Mouse (Mus musculus) megakaryocyte, embryonic 14.5 days (primary cell): ENCODE measurements around the gene Fam3b. TPM values are rescaled to one million over a fixed set of nuclear protein-coding genes. Genes with fewer than 3 reads are reported as not detected.
A peak's percentile ranks its signal among the peaks of the same experiment; 100 is the strongest.

Experiments
- H3K27me3 ChIP-seq: replicated peaks from 2 replicates; pipeline ENCODE3; 2012; ENCODE audit warnings: inconsistent platforms
- H3K36me3 ChIP-seq: replicated peaks from 2 replicates; pipeline ENCODE3; 2012; ENCODE audit warnings: low read length, inconsistent platforms, mixed read lengths
- H3K4me1 ChIP-seq: 2 replicates; pipeline ENCODE4 v1.6.1; 2012; ENCODE audit warnings: inconsistent platforms
- H3K4me3 ChIP-seq: replicated peaks from 2 replicates; pipeline ENCODE3; 2012; ENCODE audit warnings: moderate library complexity, mild to moderate bottlenecking, inconsistent platforms
- H3K9me3 ChIP-seq: 2 replicates; pipeline ENCODE4 v1.6.1; 2012; ENCODE audit warnings: inconsistent platforms
- FLI1 ChIP-seq: IDR thresholded peaks from 2 replicates; pipeline ENCODE4 v1.6.1; 2012; ENCODE audit warnings: low read length, inconsistent platforms, mixed read lengths
- GATA1 ChIP-seq: IDR thresholded peaks from 3 replicates; pipeline ENCODE4 v1.6.1; 2012; ENCODE audit warnings: mixed read lengths, low read length, inconsistent platforms, borderline replicate concordance
- polyA plus RNA-seq: library from polyadenylated mRNA; stranded (reverse); fragments of >175 nt; gene quantifications from 2 replicates; pipeline ENCODE4 v1.2.3, GENCODE M21; 2012; ENCODE audit warnings: low replicate concordance; ENCODE audit not compliant: insufficient read depth

Gene Fam3b
- polyA plus RNA-seq, 1 experiment: 0.75 TPM

GRCm38 (mm10) chr16:97523024-97523423, 8.4 kb upstream of the Fam3b start:
- Histone ChIP-seq H3K27me3 (peaks cover 5% of the 10 kb centered on the region), H3K4me3 (no peak overlapping the region), H3K4me1 (peaks cover 8% of the 10 kb centered on the region), H3K9me3 (no peaks in the 10 kb centered on the region), H3K36me3 (no peaks in the 10 kb centered on the region)
- TF ChIP-seq FLI1: no peak
- no peak for TF ChIP-seq GATA1

GRCm38 (mm10) chr16:97521983-97522382, 7.4 kb upstream of the Fam3b start:
- no peak for TF ChIP-seq GATA1
- TF ChIP-seq FLI1: no peak
- H3K9me3 ChIP-seq: no peaks in the 10 kb centered on the region
- H3K27me3 ChIP-seq: peaks cover 5% of the 10 kb centered on the region
- H3K36me3 ChIP-seq: no peaks in the 10 kb centered on the region
- H3K4me1 ChIP-seq: peaks cover 8% of the 10 kb centered on the region
- H3K4me3 ChIP-seq: no peak overlapping the region

- TF ChIP-seq GATA1: no peak
- no peak for TF ChIP-seq FLI1
- Histone ChIP-seq H3K4me1 (peaks cover 11% of the 10 kb centered on the region), H3K27me3 (peaks cover 16% of the 10 kb centered on the region), H3K9me3 (peaks cover 2% of the 10 kb centered on the region; the same call in 1 of the 2 replicates), H3K4me3 (no peak overlapping the region), H3K36me3 (no peaks in the 10 kb centered on the region)
Measured at GRCm38 (mm10) chr16:97516341-97516740, 1.7 kb upstream of the Fam3b start.

GRCm38 (mm10) chr16:97512347-97512751, 2.3 kb downstream of the Fam3b start:
- H3K4me3 ChIP-seq: no peak overlapping the region
- peaks cover 2% of the 10 kb centered on the region; the same call in 1 of the 2 replicates for H3K9me3 ChIP-seq
- H3K4me1 ChIP-seq: peaks cover 13% of the 10 kb centered on the region
- H3K27me3 ChIP-seq: peaks cover 11% of the 10 kb centered on the region
- H3K36me3 ChIP-seq: no peaks in the 10 kb centered on the region
- TF ChIP-seq FLI1 (no peak), GATA1 (no peak)

GRCm38 (mm10) chr16:97511495-97511894, 3.1 kb downstream of the Fam3b start:
- Histone ChIP-seq H3K4me1 (peaks cover 13% of the 10 kb centered on the region), H3K9me3 (peaks cover 2% of the 10 kb centered on the region; the same call in 1 of the 2 replicates), H3K4me3 (no peak overlapping the region), H3K36me3 (no peaks in the 10 kb centered on the region), H3K27me3 (peaks cover 11% of the 10 kb centered on the region)
- TF ChIP-seq FLI1 (no peak), GATA1 (no peak)

GRCm38 (mm10) chr16:97510849-97511248, 3.8 kb downstream of the Fam3b start:
- TF ChIP-seq GATA1: no peak
- no peak for TF ChIP-seq FLI1
- no peak overlapping the region for H3K4me3 ChIP-seq
- H3K27me3 ChIP-seq: peaks cover 11% of the 10 kb centered on the region
- no peaks in the 10 kb centered on the region for H3K9me3 ChIP-seq
- no peaks in the 10 kb centered on the region for H3K36me3 ChIP-seq
- H3K4me1 ChIP-seq: peaks cover 13% of the 10 kb centered on the region

- TF ChIP-seq GATA1 (no peak), FLI1 (no peak)
- Histone ChIP-seq H3K36me3 (no peaks in the 10 kb centered on the region), H3K27me3 (peaks cover 19% of the 10 kb centered on the region)
Measured at GRCm38 (mm10) chr16:97507783-97508182, 6.8 kb downstream of the Fam3b start.

GRCm38 (mm10) chr16:97504793-97505192, 9.8 kb downstream of the Fam3b start:
- Histone ChIP-seq H3K9me3 (no peaks in the 10 kb centered on the region), H3K4me1 (peaks cover 8% of the 10 kb centered on the region; the same call in 1 of the 2 replicates), H3K4me3 (no peak overlapping the region), H3K27me3 (peaks cover 21% of the 10 kb centered on the region), H3K36me3 (no peaks in the 10 kb centered on the region)
- TF ChIP-seq GATA1: no peak
- TF ChIP-seq FLI1: no peak

More at GRCm38 (mm10) chr16:97507783-97508182, 6.8 kb downstream of the Fam3b start:
- Histone ChIP-seq H3K4me3 (no peak overlapping the region), H3K4me1 (peaks cover 10% of the 10 kb centered on the region), H3K9me3 (no peaks in the 10 kb centered on the region)

- Histone ChIP-seq H3K36me3 (no peaks in the 10 kb centered on the region), H3K4me1 (peaks cover 8% of the 10 kb centered on the region; the same call in 1 of the 2 replicates), H3K27me3 (peaks cover 21% of the 10 kb centered on the region), H3K4me3 (peak overlapping the region; percentile 29), H3K9me3 (no peaks in the 10 kb centered on the region)
- TF ChIP-seq FLI1 (no peak), GATA1 (no peak)
Measured at GRCm38 (mm10) chr16:97503849-97504248, 10.8 kb downstream of the Fam3b start.

- Histone ChIP-seq H3K27me3 (peaks cover 24% of the 10 kb centered on the region), H3K4me1 (peaks cover 8% of the 10 kb centered on the region; the same call in 1 of the 2 replicates), H3K4me3 (no peak overlapping the region), H3K9me3 (no peaks in the 10 kb centered on the region), H3K36me3 (no peaks in the 10 kb centered on the region)
- TF ChIP-seq FLI1 (no peak), GATA1 (no peak)
Measured at GRCm38 (mm10) chr16:97500901-97501300, 13.7 kb downstream of the Fam3b start.

- TF ChIP-seq FLI1: no peak
- TF ChIP-seq GATA1: no peak
- Histone ChIP-seq H3K9me3 (no peaks in the 10 kb centered on the region), H3K36me3 (no peaks in the 10 kb centered on the region), H3K27me3 (peaks cover 22% of the 10 kb centered on the region), H3K4me3 (no peak overlapping the region), H3K4me1 (peaks cover 12% of the 10 kb centered on the region)
Measured at GRCm38 (mm10) chr16:97499450-97499849, 15.2 kb downstream of the Fam3b start.
